In genomic region chr1:89595421-89595820, GRCm38 (mm10) we compare ENCODE assay signal across 18 mouse cellular contexts.
DNase-seq lines count a peak whose midpoint lies in the region; ATAC-seq lines count a peak whose summit lies in the region.
"Had no signal": no experiment of that assay in that cellular context is flagged by ENCODE, and none has a peak within 500 bp of the region (broad histone marks: within the 10 kb centered on the region; RNA-seq: fewer than 3 reads in every experiment).

No protein-coding gene starts in this region.

- no peak overlapping the region for H3K27ac ChIP-seq in heart, embryonic 11.5 days (ENCODE audit: low read depth, low read length)
- H3K27ac ChIP-seq: embryonic facial prominence, embryonic 13.5 days; forebrain, embryonic 10.5 days; hindbrain, embryonic 15.5 days; liver, embryonic 15.5 days; midbrain, embryonic 12.5 days had no signal

- ATAC-seq in heart, embryonic 11.5 days (replicated peaks; ENCODE audit: insufficient number of reproducible peaks, low FRiP score, low TSS enrichment) = no peak

- peak; percentile 95 for DNase-seq in heart, adult 11 months
- DNase-seq in brain, adult 2 months (ENCODE audit: low read depth, low spot score) = peak; percentile 58
- peak; percentile 37 to 65 for DNase-seq in gastrocnemius, adult 8-10 months (ENCODE audit: low spot score in 2 of 2)
- peak; percentile 58 for DNase-seq in lung, postnatal 14 days
- no peak for DNase-seq in adrenal gland, postnatal 14 days
- no peak for DNase-seq in right cerebral cortex, postnatal 14 days
- DNase-seq: adrenal gland, postnatal 10 days; cerebellum, adult 9-10 months; kidney, adult 11 months; kidney, postnatal 25 days; spleen, adult 18-20 months; thymus, adult 18-20 months had no signal

- no peak overlapping the region for H3K4me2 ChIP-seq in heart, embryonic 11.5 days
- H3K4me2 ChIP-seq: embryonic facial prominence, embryonic 13.5 days; hindbrain, embryonic 15.5 days; liver, embryonic 15.5 days; midbrain, embryonic 12.5 days had no signal

- H3K4me3 ChIP-seq in heart, embryonic 11.5 days (ENCODE audit: low read depth, low read length) = no peak overlapping the region
- H3K4me3 ChIP-seq: embryonic facial prominence, embryonic 13.5 days; forebrain, embryonic 10.5 days; hindbrain, embryonic 15.5 days; liver, embryonic 15.5 days; midbrain, embryonic 12.5 days had no signal

- no peaks in the 10 kb centered on the region for H3K27me3 ChIP-seq in heart, embryonic 11.5 days (ENCODE audit: control insufficient read depth, insufficient read depth, low read length)
- H3K27me3 ChIP-seq: embryonic facial prominence, embryonic 13.5 days; hindbrain, embryonic 15.5 days; liver, embryonic 15.5 days; midbrain, embryonic 12.5 days had no signal

- WGBS in heart, embryonic 11.5 days (ENCODE audit: insufficient replicate concordance) = 83% methylated on average over 7 of the region's 7 CpGs

- H3K9ac ChIP-seq in heart, embryonic 11.5 days (ENCODE audit: low read depth, low read length) = no peak overlapping the region
- H3K9ac ChIP-seq: embryonic facial prominence, embryonic 13.5 days; hindbrain, embryonic 15.5 days; liver, embryonic 15.5 days; midbrain, embryonic 12.5 days had no signal

- H3K4me1 ChIP-seq in heart, embryonic 11.5 days (ENCODE audit: control insufficient read depth, insufficient read depth, low read length) = peaks cover 21% of the 10 kb centered on the region

- 0 out of 2 replicates have a peak, but pooled peaks cover 2% of the 10 kb centered on the region for H3K9me3 ChIP-seq in heart, embryonic 11.5 days (replicated peaks; ENCODE audit: control insufficient read depth, low read length)
- H3K9me3 ChIP-seq: hindbrain, embryonic 15.5 days; liver, embryonic 15.5 days had no signal

- H3K36me3 ChIP-seq in heart, embryonic 11.5 days (ENCODE audit: control insufficient read depth, insufficient read depth, low read length) = peaks cover 2% of the 10 kb centered on the region; the same call in 1 of the 2 replicates
- H3K36me3 ChIP-seq: liver, embryonic 15.5 days had no signal

Comparison
In these comparisons a context has a peak if more than half of its experiments do, and no peak if none do; other contexts are left out.
1. DNase-seq: peak in heart, adult 11 months (single experiment), brain, adult 2 months (single experiment), gastrocnemius, adult 8-10 months (2 of 2) and lung, postnatal 14 days (single experiment); none in adrenal gland, postnatal 14 days (single experiment) and right cerebral cortex, postnatal 14 days (single experiment).